Mouse (Mus musculus): ENCODE results near the gene Svs4. TPM values are rescaled to one million over a fixed set of nuclear protein-coding genes. Genes with fewer than 3 reads are reported as not detected.
"Not testable (repeated sequence)": the region's sequence is repeated elsewhere in the genome, so short reads cannot be mapped to it uniquely, and the experiment has no call there.

The Svs4 gene
- not detected in 2 replicates for polyA plus RNA-seq (2016; fragmentation: Nextera tagmentation; extraction: Ambion mirVana)

DNA sequence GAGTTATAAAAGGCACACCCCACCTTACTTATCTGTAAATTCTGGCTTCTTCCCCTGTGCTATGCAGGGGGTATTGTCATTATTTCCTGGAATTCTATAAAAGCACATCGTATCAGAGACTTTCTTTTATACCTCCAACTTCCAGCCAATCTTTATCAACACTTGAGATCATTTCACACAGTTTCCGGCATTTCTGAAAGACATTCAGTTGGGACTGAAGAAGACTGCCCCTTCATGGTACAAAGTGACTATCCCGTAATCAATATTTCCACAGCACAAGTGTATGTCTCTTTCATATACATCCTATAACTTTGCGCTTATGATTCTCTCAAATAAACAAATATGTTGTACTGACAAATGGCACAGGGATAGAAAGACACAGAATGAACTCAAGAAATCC lies at the start of gene Svs4:
Svs4 (minus strand) TSS at position 101 of the 400 bp plus-strand sequence.
- H3K9ac ChIP-seq, result no peak within 1 kb of the TSS
- no peak within 1 kb of the TSS for H3K4me3 ChIP-seq
- no peak within 1 kb of the TSS for H3K4me2 ChIP-seq
- H3K4me1 ChIP-seq (replicated peaks), result no peaks in the 10 kb centered on the region
- H3K27me3 ChIP-seq (replicated peaks), result no peaks in the 10 kb centered on the region
- no peaks in the 10 kb centered on the region for H3K9me3 ChIP-seq (replicated peaks)
- H3K27ac ChIP-seq (ENCODE audit: poor library complexity, severe bottlenecking), result no peak within 1 kb of the TSS
- H3K36me3 ChIP-seq, result no peaks in the 10 kb centered on the region
- no peak for ATAC-seq (ENCODE audit: insufficient number of reproducible peaks, low FRiP score)
- WGBS, result 88% methylated on average over 4 of the region's 4 CpGs

DNA sequence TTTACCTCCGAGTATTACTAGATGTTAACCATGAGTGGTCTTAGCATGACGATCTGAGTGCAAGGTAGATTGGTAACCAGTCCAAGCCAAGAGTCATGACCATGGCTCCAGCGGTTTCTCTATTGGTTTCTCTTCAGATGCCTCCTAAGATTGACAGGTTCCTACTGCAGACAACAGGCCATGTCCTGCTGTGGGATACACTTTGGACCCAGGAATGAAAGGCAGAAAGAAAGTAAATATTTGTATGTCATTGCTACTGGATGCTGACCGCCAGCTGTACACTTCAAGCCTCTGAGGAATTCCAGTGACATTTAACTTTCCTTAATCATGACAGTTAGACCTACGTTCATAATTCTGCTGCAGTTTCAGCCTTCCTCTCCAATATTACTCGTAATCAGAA lies 42.7 kb upstream of the Svs4 start:
- Histone ChIP-seq H3K9me3 (replicated peaks) (no peaks in the 10 kb centered on the region), H3K4me3 (no peak overlapping the region), H3K4me1 (replicated peaks) (no peaks in the 10 kb centered on the region), H3K36me3 (no peaks in the 10 kb centered on the region), H3K9ac (no peak overlapping the region), H3K27ac (ENCODE audit: poor library complexity, severe bottlenecking) (no peak overlapping the region), H3K27me3 (replicated peaks) (0 out of 2 replicates have a peak, but pooled peaks cover 4% of the 10 kb centered on the region), H3K4me2 (no peak overlapping the region)
- ATAC-seq (ENCODE audit: insufficient number of reproducible peaks, low FRiP score), result no peak
- WGBS, result 78% methylated on average over 6 of the region's 6 CpGs

DNA sequence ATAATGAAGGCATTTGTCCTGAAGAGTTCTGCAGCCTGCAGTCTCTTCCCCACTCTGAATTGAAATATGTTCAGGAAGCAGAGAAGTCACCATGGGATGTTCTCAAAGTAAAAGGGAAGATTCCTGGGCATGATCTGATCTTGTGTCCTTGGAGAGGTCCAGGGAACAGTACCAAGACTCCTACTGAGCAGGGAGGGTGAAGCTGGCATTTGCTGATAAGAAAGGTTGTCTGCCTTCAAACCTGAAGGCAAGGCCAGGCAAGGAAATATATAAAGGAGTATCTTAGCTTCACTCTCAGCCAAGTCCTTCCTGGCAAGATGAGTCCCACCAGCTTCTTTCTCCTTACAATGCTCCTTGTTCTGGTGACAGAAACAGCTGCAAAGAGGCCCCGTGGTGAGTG lies 38.2 kb upstream of the Svs4 start, which contains the start of gene Svs6:
Svs6 (plus strand) TSS at position 301 of the 400 bp plus-strand sequence.
- 87% methylated on average over 1 of the region's 1 CpGs for WGBS
- not testable (repeated sequence) for ATAC-seq (ENCODE audit: insufficient number of reproducible peaks, low FRiP score)

DNA sequence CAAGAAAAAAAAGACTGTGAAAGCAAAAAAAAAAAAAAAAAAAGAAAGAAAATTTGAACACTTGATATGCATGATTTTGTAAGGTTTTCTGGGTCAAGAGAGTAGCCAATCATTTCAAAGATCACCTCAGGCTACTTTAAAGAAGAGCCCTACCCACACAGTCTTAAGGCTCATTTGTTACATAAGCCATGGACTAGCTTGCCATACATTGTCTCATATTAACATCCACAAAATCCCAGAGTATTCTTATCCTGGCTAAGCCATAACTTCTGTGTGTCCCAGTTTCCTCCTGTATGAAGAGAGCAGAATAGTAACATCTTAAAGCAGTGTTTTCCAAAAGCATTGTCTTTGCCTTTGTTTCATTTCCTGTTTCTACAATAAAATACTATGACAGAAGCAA lies 37.2 kb upstream of the Svs4 start:
- not testable (repeated sequence) for H3K9ac ChIP-seq; H3K36me3 ChIP-seq; H3K27me3 ChIP-seq (replicated peaks); H3K4me2 ChIP-seq; H3K27ac ChIP-seq (ENCODE audit: poor library complexity, severe bottlenecking); H3K4me1 ChIP-seq (replicated peaks); ATAC-seq (ENCODE audit: insufficient number of reproducible peaks, low FRiP score); H3K4me3 ChIP-seq; H3K9me3 ChIP-seq (replicated peaks)

More for the DNA sequence above, 38.2 kb upstream of the Svs4 start, which contains the start of gene Svs6:
- H3K9ac ChIP-seq; H3K27ac ChIP-seq (ENCODE audit: poor library complexity, severe bottlenecking); H3K4me2 ChIP-seq; H3K9me3 ChIP-seq (replicated peaks); H3K4me1 ChIP-seq (replicated peaks); H3K4me3 ChIP-seq; H3K27me3 ChIP-seq (replicated peaks); H3K36me3 ChIP-seq: not testable (repeated sequence)

DNA sequence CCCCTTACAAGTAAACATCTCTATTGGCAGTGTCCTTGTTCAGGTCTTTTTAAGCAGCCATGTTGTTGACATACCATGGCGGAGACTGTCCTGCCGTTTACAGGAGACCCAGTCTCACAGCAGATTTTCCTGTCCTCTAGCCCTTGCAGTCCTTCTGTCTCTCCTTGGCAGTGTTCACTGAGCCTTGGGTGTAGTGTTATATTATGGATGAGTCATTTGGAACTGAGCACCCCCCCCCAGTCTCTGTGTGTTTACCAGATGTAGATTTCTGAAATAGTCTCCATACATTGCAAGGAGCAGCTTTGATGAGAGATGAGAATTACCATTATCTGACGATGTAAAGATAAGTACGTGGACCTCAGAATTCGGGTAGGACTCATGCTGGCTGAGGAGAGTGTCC lies 34.3 kb upstream of the Svs4 start:
- Histone ChIP-seq H3K27me3 (replicated peaks) (0 out of 2 replicates have a peak, but pooled peaks cover 2% of the 10 kb centered on the region), H3K4me3 (no peak overlapping the region), H3K27ac (ENCODE audit: poor library complexity, severe bottlenecking) (no peak overlapping the region), H3K36me3 (no peaks in the 10 kb centered on the region), H3K4me1 (replicated peaks) (no peaks in the 10 kb centered on the region), H3K4me2 (no peak overlapping the region), H3K9me3 (replicated peaks) (no peaks in the 10 kb centered on the region), H3K9ac (no peak overlapping the region)
- no peak for ATAC-seq (ENCODE audit: insufficient number of reproducible peaks, low FRiP score)
- WGBS, result 72% methylated on average over 5 of the region's 5 CpGs

DNA sequence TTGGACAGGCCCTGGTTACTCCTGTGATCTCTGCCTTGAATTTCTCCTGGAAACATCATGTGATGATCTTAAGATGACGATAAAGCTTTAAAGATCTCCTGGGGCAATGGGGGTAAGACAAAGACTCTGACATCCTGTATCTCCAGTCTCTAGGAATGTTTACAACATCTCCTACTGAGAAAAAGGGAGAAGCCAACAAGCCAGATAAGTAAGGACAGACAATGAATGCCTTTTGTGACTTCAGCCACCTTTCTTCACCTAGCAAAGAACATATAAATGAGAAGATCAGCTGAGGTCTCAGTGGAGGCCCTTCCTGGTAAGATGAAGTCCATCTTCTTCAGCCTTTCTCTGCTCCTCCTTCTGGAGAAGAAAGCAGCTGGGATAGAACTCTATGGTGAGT lies 10.7 kb upstream of the Svs4 start, which contains the start of gene Svs3a:
Svs3a (plus strand) TSS at position 301 of the 400 bp plus-strand sequence.
- not testable (repeated sequence) for H3K4me1 ChIP-seq (replicated peaks); H3K4me2 ChIP-seq; H3K9ac ChIP-seq; ATAC-seq (ENCODE audit: insufficient number of reproducible peaks, low FRiP score); H3K4me3 ChIP-seq; H3K27ac ChIP-seq (ENCODE audit: poor library complexity, severe bottlenecking); H3K27me3 ChIP-seq (replicated peaks); H3K9me3 ChIP-seq (replicated peaks); H3K36me3 ChIP-seq
- 66% methylated on average over 1 of the region's 1 CpGs for WGBS

DNA sequence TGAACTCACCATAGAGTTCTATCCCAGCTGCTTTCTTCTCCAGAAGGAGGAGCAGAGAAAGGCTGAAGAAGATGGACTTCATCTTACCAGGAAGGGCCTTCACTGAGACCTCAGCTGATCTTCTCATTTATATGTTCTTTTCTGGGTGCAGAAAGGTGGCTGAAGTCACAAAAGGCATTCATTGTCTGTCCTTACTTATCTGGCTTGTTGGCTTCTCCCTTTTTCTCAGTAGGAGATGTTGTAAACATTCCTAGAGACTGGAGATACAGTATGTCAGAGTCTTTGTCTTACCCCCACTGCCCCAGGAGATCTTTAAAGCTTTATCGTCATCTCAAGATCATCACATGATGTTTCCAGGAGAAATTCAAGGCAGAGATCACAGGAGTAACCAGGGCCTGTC lies 21.7 kb downstream of the Svs4 start, which contains the start of gene Svs3b:
Svs3b (minus strand) TSS at position 101 of the 400 bp plus-strand sequence.
- H3K27me3 ChIP-seq (replicated peaks); H3K9me3 ChIP-seq (replicated peaks); H3K4me2 ChIP-seq; H3K4me1 ChIP-seq (replicated peaks); H3K27ac ChIP-seq (ENCODE audit: poor library complexity, severe bottlenecking); ATAC-seq (ENCODE audit: insufficient number of reproducible peaks, low FRiP score); H3K4me3 ChIP-seq; H3K9ac ChIP-seq; H3K36me3 ChIP-seq: not testable (repeated sequence)
- WGBS, result 50% methylated on average over 1 of the region's 1 CpGs

DNA sequence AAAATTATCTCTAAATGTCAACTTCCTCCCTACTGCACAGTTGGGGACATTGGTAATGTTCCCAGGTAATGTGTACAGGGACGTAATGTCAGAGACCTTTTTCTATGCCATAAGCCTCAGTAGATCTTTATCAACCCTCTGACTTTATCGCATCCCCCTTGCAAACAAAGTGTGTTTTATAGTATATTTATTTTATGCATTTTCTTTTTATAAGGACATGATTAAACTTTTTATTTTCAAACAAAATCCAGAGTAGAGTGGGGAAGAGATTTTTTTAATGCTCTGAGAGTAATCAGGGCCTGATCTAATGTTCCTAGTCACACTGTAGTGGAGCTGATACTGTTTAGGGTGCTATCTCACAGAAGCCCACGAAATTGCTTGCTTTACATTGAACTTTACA lies 39.9 kb downstream of the Svs4 start, which contains the start of gene Svs2:
Svs2 (minus strand) TSS at position 101 of the 400 bp plus-strand sequence.
- Histone ChIP-seq H3K9ac (no peak within 1 kb of the TSS), H3K4me2 (no peak within 1 kb of the TSS), H3K4me3 (no peak within 1 kb of the TSS), H3K27me3 (replicated peaks) (no peaks in the 10 kb centered on the region), H3K9me3 (replicated peaks) (no peaks in the 10 kb centered on the region), H3K27ac (ENCODE audit: poor library complexity, severe bottlenecking) (no peak within 1 kb of the TSS), H3K4me1 (replicated peaks) (0 out of 2 replicates have a peak, but pooled peaks cover 6% of the 10 kb centered on the region), H3K36me3 (no peaks in the 10 kb centered on the region)
- no peak for ATAC-seq (ENCODE audit: insufficient number of reproducible peaks, low FRiP score)
- 82% methylated on average over 3 of the region's 3 CpGs for WGBS

DNA sequence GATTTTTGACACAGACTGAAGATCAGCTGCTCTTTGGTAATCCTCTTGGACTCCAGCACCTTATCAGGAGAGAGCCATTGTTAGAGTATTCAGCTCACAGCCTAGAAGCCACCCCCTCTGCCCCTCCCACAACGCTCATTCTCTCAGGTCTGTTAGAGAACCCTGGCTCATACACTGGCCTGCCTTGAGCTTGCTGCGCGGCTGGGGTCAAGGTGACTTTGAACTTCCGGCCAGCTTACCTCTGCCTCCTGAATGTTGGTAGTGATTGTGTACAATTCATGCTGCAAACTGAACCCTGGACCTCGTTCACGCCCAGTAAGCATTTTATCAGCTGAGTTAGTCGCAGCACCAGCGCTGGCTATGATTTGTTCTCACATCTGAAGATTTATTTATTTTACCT lies 45.6 kb downstream of the Svs4 start:
- Histone ChIP-seq H3K4me2 (no peak overlapping the region), H3K9ac (no peak overlapping the region), H3K36me3 (no peaks in the 10 kb centered on the region), H3K27ac (ENCODE audit: poor library complexity, severe bottlenecking) (no peak overlapping the region), H3K27me3 (replicated peaks) (no peaks in the 10 kb centered on the region), H3K4me3 (no peak overlapping the region), H3K9me3 (replicated peaks) (no peaks in the 10 kb centered on the region), H3K4me1 (replicated peaks) (no peaks in the 10 kb centered on the region)
- ATAC-seq (ENCODE audit: insufficient number of reproducible peaks, low FRiP score), result no peak
- 82% methylated on average over 8 of the region's 8 CpGs for WGBS

DNA sequence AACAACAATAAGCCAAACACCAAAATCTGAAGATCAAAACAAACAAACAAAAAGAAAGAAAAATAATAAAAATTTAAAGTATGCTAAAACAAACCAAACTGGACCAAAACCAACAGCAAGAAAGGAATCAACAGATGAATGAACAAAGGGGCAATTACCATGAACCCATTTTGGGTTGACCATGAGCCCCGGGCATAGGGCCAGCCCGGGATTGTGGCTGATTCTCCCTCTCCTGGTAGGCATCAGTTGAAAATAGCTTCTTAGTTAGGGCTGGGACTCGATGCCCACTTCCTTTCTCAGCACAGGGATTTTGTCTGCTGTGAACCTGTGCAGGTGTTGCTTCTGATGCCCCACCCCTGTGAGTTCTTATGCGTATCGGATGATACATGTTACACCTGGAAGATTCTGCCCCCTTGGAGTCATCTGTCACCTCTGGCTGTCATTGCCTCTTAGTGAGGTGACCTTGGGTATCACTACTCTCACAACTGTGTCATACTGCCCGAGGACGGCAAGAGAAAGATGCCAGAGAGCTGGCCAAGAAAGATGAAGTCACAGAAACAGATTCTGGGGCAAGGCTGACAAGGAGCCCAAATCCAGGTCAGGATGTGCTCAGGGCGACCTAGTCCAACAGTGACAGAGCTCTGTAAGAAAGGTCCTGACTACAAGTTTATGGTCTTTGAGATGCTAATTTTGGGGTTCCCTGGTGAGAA lies 49.7 kb downstream of the Svs4 start:
- no peaks in the 10 kb centered on the region for H3K9me3 ChIP-seq (replicated peaks)
- no peak for ATAC-seq (ENCODE audit: insufficient number of reproducible peaks, low FRiP score)
- H3K4me2 ChIP-seq, result no peak overlapping the region
- 72% methylated on average over 8 of the region's 8 CpGs for WGBS
- H3K4me3 ChIP-seq, result no peak overlapping the region
- H3K27me3 ChIP-seq (replicated peaks), result no peaks in the 10 kb centered on the region
- H3K27ac ChIP-seq (ENCODE audit: poor library complexity, severe bottlenecking), result no peak overlapping the region
- H3K9ac ChIP-seq, result no peak overlapping the region
- no peaks in the 10 kb centered on the region for H3K36me3 ChIP-seq
- no peaks in the 10 kb centered on the region for H3K4me1 ChIP-seq (replicated peaks)

All from heart, embryonic 12.5 days (tissue).